Comparison of ENCODE assay signal across 8 mouse cellular contexts in the genomic region with DNA sequence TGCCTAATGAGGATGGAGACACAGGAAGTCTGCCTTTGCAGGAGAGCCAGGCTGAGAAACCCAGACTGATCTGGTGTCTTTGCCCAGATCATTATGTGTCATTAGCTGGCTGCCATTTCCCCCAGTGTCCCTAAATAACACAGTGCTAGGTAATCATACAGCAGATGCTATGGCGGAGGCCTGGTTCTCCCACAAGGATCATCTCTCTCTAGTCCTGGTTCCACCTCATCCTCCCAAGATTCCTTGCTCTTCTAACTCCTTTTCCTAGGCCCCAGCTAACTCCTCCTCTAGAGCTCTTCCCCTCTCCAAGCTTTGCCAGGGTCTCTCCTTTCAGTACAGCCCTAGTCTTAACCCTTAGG. TPM values are rescaled to one million over a fixed set of nuclear protein-coding genes. Genes with fewer than 3 reads are reported as not detected.
DNase-seq lines count a peak whose midpoint lies in the region; ATAC-seq and TF ChIP-seq lines count a peak whose summit lies in the region.

No protein-coding gene starts in this region.

- H3K9me3 ChIP-seq in neural tube, embryonic 11.5 days (ENCODE audit: control insufficient read depth, low read length): no peaks in the 10 kb centered on the region
- no peaks in the 10 kb centered on the region for H3K9me3 ChIP-seq in limb, embryonic 15.5 days
- H3K9me3 ChIP-seq in stomach, embryonic 16.5 days (replicated peaks; ENCODE audit: control insufficient read depth, low read length): no peaks in the 10 kb centered on the region

- ATAC-seq in neural tube, embryonic 11.5 days (ENCODE audit: insufficient read depth, low FRiP score, low TSS enrichment): no peak
- ATAC-seq in limb, embryonic 15.5 days (ENCODE audit: insufficient number of reproducible peaks, low FRiP score, low TSS enrichment, low read depth): 0 out of 2 replicates have a peak, but pooled peaks have one; percentile 5
- ATAC-seq in stomach, embryonic 16.5 days (ENCODE audit: insufficient read depth, low FRiP score): no peak

- DNase-seq in gastrocnemius, adult 2 months: no peak
- DNase-seq in gastrocnemius, postnatal 10 days: no peak
- no peak for DNase-seq in neural tube, embryonic 11.5 days (ENCODE audit: low spot score)
- DNase-seq in neural tube, embryonic 10.5 days (ENCODE audit: extremely low spot score, low spot score): no peak
- DNase-seq in layer of hippocampus, postnatal 36 days: no peak
- no peak for DNase-seq in left cerebral cortex, postnatal 14 days (ENCODE audit: low spot score in 2 of 2)

- H3K27me3 ChIP-seq in neural tube, embryonic 11.5 days (ENCODE audit: control insufficient read depth, insufficient read depth, low read length): no peaks in the 10 kb centered on the region
- no peaks in the 10 kb centered on the region for H3K27me3 ChIP-seq in limb, embryonic 15.5 days
- no peaks in the 10 kb centered on the region for H3K27me3 ChIP-seq in stomach, embryonic 16.5 days (ENCODE audit: control insufficient read depth, insufficient read depth, low read length)

- peak overlapping the region; percentile 13; the same call in 1 of the 2 replicates for H3K4me2 ChIP-seq in neural tube, embryonic 11.5 days (ENCODE audit: low read depth)
- H3K4me2 ChIP-seq in limb, embryonic 15.5 days: peak overlapping the region; percentile 92
- H3K4me2 ChIP-seq in stomach, embryonic 16.5 days (ENCODE audit: low read depth, low read length): peak overlapping the region; percentile 97

- intact Hi-C loops in gastrocnemius, adult 2 months (cut with DNase I): loop anchor here (5.0 kb wide), 1 partner anchor 56 kb away; the partner anchor contains the start of gene Efr3b
- intact Hi-C loops in left cerebral cortex, postnatal 14 days (cut with DNase I): loop anchor here (5.0 kb wide), 1 partner anchor 56 kb away; the partner anchor contains the start of gene Efr3b

- 69% methylated on average over 1 of the region's 1 CpGs for WGBS in neural tube, embryonic 11.5 days
- 71% methylated on average over 1 of the region's 1 CpGs for WGBS in limb, embryonic 15.5 days
- WGBS in stomach, embryonic 16.5 days: 59% methylated on average over 1 of the region's 1 CpGs

- 0 out of 2 replicates have a peak, but pooled peaks cover 2% of the 10 kb centered on the region for H3K4me1 ChIP-seq in neural tube, embryonic 11.5 days (ENCODE audit: control insufficient read depth, insufficient read depth, low read length)
- peaks cover 14% of the 10 kb centered on the region for H3K4me1 ChIP-seq in limb, embryonic 15.5 days
- H3K4me1 ChIP-seq in stomach, embryonic 16.5 days (ENCODE audit: control insufficient read depth, insufficient read depth, low read length): peaks cover 12% of the 10 kb centered on the region

- no peak overlapping the region for H3K9ac ChIP-seq in neural tube, embryonic 11.5 days (ENCODE audit: low read length)
- no peak overlapping the region for H3K9ac ChIP-seq in limb, embryonic 15.5 days
- peak overlapping the region; percentile 63 for H3K9ac ChIP-seq in stomach, embryonic 16.5 days (ENCODE audit: low read length)

- peaks cover 5% of the 10 kb centered on the region; the same call in 1 of the 2 replicates for H3K36me3 ChIP-seq in neural tube, embryonic 11.5 days (ENCODE audit: control insufficient read depth, insufficient read depth, low read length)
- peaks cover 10% of the 10 kb centered on the region; the same call in 1 of the 2 replicates for H3K36me3 ChIP-seq in limb, embryonic 15.5 days
- H3K36me3 ChIP-seq in stomach, embryonic 16.5 days (ENCODE audit: control insufficient read depth, insufficient read depth, low read length): no peaks in the 10 kb centered on the region

- peak overlapping the region; percentile 74 for H3K27ac ChIP-seq in gastrocnemius, adult 2 months
- H3K27ac ChIP-seq in neural tube, embryonic 11.5 days (ENCODE audit: low read depth, low read length): no peak overlapping the region
- peak overlapping the region; percentile 68 for H3K27ac ChIP-seq in limb, embryonic 15.5 days
- H3K27ac ChIP-seq in stomach, embryonic 16.5 days (ENCODE audit: low read length): peak overlapping the region; percentile 74

- TF ChIP-seq CTCF in gastrocnemius, adult 2 months (IDR thresholded peaks at IDR 0.05): no peak

- H3K4me3 ChIP-seq in gastrocnemius, adult 2 months: peak overlapping the region; percentile 73
- H3K4me3 ChIP-seq in neural tube, embryonic 11.5 days (ENCODE audit: low read depth, low read length): no peak overlapping the region
- H3K4me3 ChIP-seq in limb, embryonic 15.5 days: peak overlapping the region; percentile 52
- peak overlapping the region; percentile 58 for H3K4me3 ChIP-seq in stomach, embryonic 16.5 days (replicated peaks; ENCODE audit: low read length)

RNA-seq across cellular contexts. Expression of gene Pomc, which starts 26.2 kb away (rescaled TPM):
- not detected for total RNA-seq in gastrocnemius, adult 2 months (2021)
- total RNA-seq in gastrocnemius, postnatal 10 days (2021): under 1 TPM; 0.49 to 0.54 TPM
- 3.8 and 4.4 TPM in 2 replicates for polyA plus RNA-seq in neural tube, embryonic 11.5 days (2014; fragmentation: Nextera tagmentation; extraction: Ambion mirVana)
- polyA plus RNA-seq in limb, embryonic 15.5 days (2015; fragmentation: Nextera tagmentation; extraction: Ambion mirVana): 2.0 and 2.1 TPM in 2 replicates
- polyA plus RNA-seq in stomach, embryonic 16.5 days (2015; fragmentation: Nextera tagmentation; extraction: Ambion mirVana): 1.6 and 2.4 TPM in 2 replicates
- 1 to 10 TPM; 1.5 to 1.9 TPM for total RNA-seq in layer of hippocampus, postnatal 36 days (2021)
- total RNA-seq in left cerebral cortex, postnatal 14 days (2021): 1 to 10 TPM; 3.1 to 3.7 TPM

RNA-seq across cellular contexts. Expression of gene Efr3b, which starts 57.7 kb away (rescaled TPM):
- total RNA-seq in gastrocnemius, adult 2 months (2021): 1 to 10 TPM; 5.5 to 8.3 TPM
- total RNA-seq in gastrocnemius, postnatal 10 days (2021): 1 to 10 TPM; 5.8 to 7.2 TPM
- 14.1 and 17.5 TPM in 2 replicates for polyA plus RNA-seq in neural tube, embryonic 11.5 days (2014; fragmentation: Nextera tagmentation; extraction: Ambion mirVana)
- polyA plus RNA-seq in limb, embryonic 15.5 days (2015; fragmentation: Nextera tagmentation; extraction: Ambion mirVana): 3.5 and 3.7 TPM in 2 replicates
- 3.4 and 3.5 TPM in 2 replicates for polyA plus RNA-seq in stomach, embryonic 16.5 days (2015; fragmentation: Nextera tagmentation; extraction: Ambion mirVana)
- total RNA-seq in layer of hippocampus, postnatal 36 days (2021): 10 to 100 TPM; 89.9 to 91.7 TPM
- 10 to 100 TPM; 95.7 to 97.7 TPM for total RNA-seq in left cerebral cortex, postnatal 14 days (2021)

Comparison
In these comparisons a context has a peak if more than half of its experiments do, and no peak if none do; other contexts are left out.
1. H3K4me2 ChIP-seq: peak in every context shown above with its lines; median percentile 97 in stomach, embryonic 16.5 days; 92 in limb, embryonic 15.5 days; 13 in neural tube, embryonic 11.5 days.
2. RNA of gene Efr3b, which starts 57.7 kb away (total RNA-seq): 95.7 to 97.7 TPM in left cerebral cortex, postnatal 14 days and 89.9 to 91.7 TPM in layer of hippocampus, postnatal 36 days; 5.5 to 8.3 TPM in gastrocnemius, adult 2 months and 5.8 to 7.2 TPM in gastrocnemius, postnatal 10 days; every median in the first group is over 4 times any median in the second.